In genomic region chr14:101607631-101608518, GRCm38 (mm10) we compare ENCODE assay signal across 8 mouse cellular contexts. TPM values are rescaled to one million over a fixed set of nuclear protein-coding genes. Genes with fewer than 3 reads are reported as not detected.
DNase-seq lines count a peak whose midpoint lies in the region; ATAC-seq and TF ChIP-seq lines count a peak whose summit lies in the region.

No protein-coding gene starts in this region.

- peak; percentile 32; the same call in 1 of the 2 replicates for ATAC-seq in liver, embryonic 15.5 days (ENCODE audit: insufficient read depth)
- peak; percentile 67 for ATAC-seq in neural tube, embryonic 13.5 days (ENCODE audit: low read depth)

- TF ChIP-seq EP300 in heart, adult 2 months (IDR thresholded peaks at IDR 0.05; ENCODE audit: insufficient read depth, low read depth, low read length): no peak

- WGBS in embryonic facial prominence, embryonic 10.5 days: under 1% methylated on average over 62 of the region's 62 CpGs
- WGBS in heart, adult 2 months: under 1% methylated on average over 62 of the region's 62 CpGs
- under 1% methylated on average over 62 of the region's 62 CpGs for WGBS in liver, embryonic 15.5 days (ENCODE audit: insufficient replicate concordance)
- under 1% methylated on average over 60 of the region's 62 CpGs for WGBS in neural tube, embryonic 13.5 days

- H3K4me2 ChIP-seq in liver, embryonic 15.5 days: peak overlapping the region; percentile 72
- H3K4me2 ChIP-seq in neural tube, embryonic 13.5 days: peak overlapping the region; percentile 94

- no peak for TF ChIP-seq POLR2A in heart, adult 2 months (IDR thresholded peaks at IDR 0.05; ENCODE audit: insufficient read depth, low read depth, low read length)

- peak; percentile 29 for TF ChIP-seq CTCF in heart, adult 2 months (IDR thresholded peaks at IDR 0.05)

- H3K9ac ChIP-seq in heart, adult 2 months (ENCODE audit: low read depth, low read length): peak overlapping the region; percentile 85
- 0 out of 2 replicates have a peak overlapping the region, but pooled peaks have one; percentile 12 for H3K9ac ChIP-seq in liver, embryonic 15.5 days
- H3K9ac ChIP-seq in neural tube, embryonic 13.5 days: peak overlapping the region; percentile 79

- H3K27me3 ChIP-seq in embryonic facial prominence, embryonic 10.5 days (replicated peaks; ENCODE audit: low read depth, poor library complexity, severe bottlenecking): peaks cover 12% of the 10 kb centered on the region
- H3K27me3 ChIP-seq in heart, adult 2 months (ENCODE audit: control insufficient read depth, insufficient read depth, low read length): no peaks in the 10 kb centered on the region
- H3K27me3 ChIP-seq in liver, embryonic 15.5 days: peaks cover 29% of the 10 kb centered on the region
- H3K27me3 ChIP-seq in neural tube, embryonic 13.5 days: peaks cover 13% of the 10 kb centered on the region; the same call in 1 of the 2 replicates

- no peaks in the 10 kb centered on the region; the same call in none of the 2 replicates for H3K79me2 ChIP-seq in heart, adult 2 months (replicated peaks; ENCODE audit: control insufficient read depth, insufficient read depth, low read length)

- peak overlapping the region; percentile 86 for H3K4me3 ChIP-seq in embryonic facial prominence, embryonic 10.5 days
- peak overlapping the region; percentile 92 for H3K4me3 ChIP-seq in heart, adult 2 months
- H3K4me3 ChIP-seq in liver, embryonic 15.5 days (replicated peaks): peak overlapping the region; percentile 57
- peak overlapping the region; percentile 85 for H3K4me3 ChIP-seq in neural tube, embryonic 13.5 days

- intact Hi-C loops in heart, adult 2 months (cut with DNase I): loop anchor here (2.0 to 5.0 kb wide), 3 partner anchors 33 to 119 kb away; partner anchors contain the start of genes Commd6, Gm9922, Lmo7 and Uchl3

- DNase-seq in CD4-positive helper T cell, adult 2 months (ENCODE audit: low read depth, low spot score): peak; percentile 10
- peak; percentile 66 for DNase-seq in adrenal gland, adult 2 months
- DNase-seq in embryonic facial prominence, embryonic 10.5 days (ENCODE audit: low spot score): peak; percentile 65
- peak; percentile 49 to 63 for DNase-seq in heart, adult 2 months
- peak; percentile 22 for DNase-seq in kidney, adult 9 months
- peak; percentile 8 to 24 for DNase-seq in thymus, postnatal 10 days (ENCODE audit: low spot score in 2 of 2)

- no peaks in the 10 kb centered on the region for H3K36me3 ChIP-seq in embryonic facial prominence, embryonic 10.5 days (replicated peaks)
- no peaks in the 10 kb centered on the region; the same call in 1 of the 2 replicates for H3K36me3 ChIP-seq in heart, adult 2 months (ENCODE audit: control insufficient read depth, insufficient read depth, low read length)
- no peaks in the 10 kb centered on the region for H3K36me3 ChIP-seq in liver, embryonic 15.5 days (replicated peaks)
- H3K36me3 ChIP-seq in neural tube, embryonic 13.5 days: no peaks in the 10 kb centered on the region

- H3K27ac ChIP-seq in embryonic facial prominence, embryonic 10.5 days (replicated peaks): peak overlapping the region; percentile 86
- peak overlapping the region; percentile 84 for H3K27ac ChIP-seq in heart, adult 2 months
- H3K27ac ChIP-seq in liver, embryonic 15.5 days (replicated peaks): no peak overlapping the region
- peak overlapping the region; percentile 54 for H3K27ac ChIP-seq in neural tube, embryonic 13.5 days (replicated peaks)

- H3K9me3 ChIP-seq in embryonic facial prominence, embryonic 10.5 days: no peaks in the 10 kb centered on the region
- H3K9me3 ChIP-seq in liver, embryonic 15.5 days (replicated peaks): no peaks in the 10 kb centered on the region
- H3K9me3 ChIP-seq in neural tube, embryonic 13.5 days: no peaks in the 10 kb centered on the region

- peaks cover 19% of the 10 kb centered on the region for H3K4me1 ChIP-seq in embryonic facial prominence, embryonic 10.5 days
- H3K4me1 ChIP-seq in heart, adult 2 months (ENCODE audit: control insufficient read depth, insufficient read depth, low read length): no peaks in the 10 kb centered on the region; the same call in 1 of the 2 replicates
- H3K4me1 ChIP-seq in liver, embryonic 15.5 days (replicated peaks): peaks cover 8% of the 10 kb centered on the region; the same call in 1 of the 2 replicates
- peaks cover 9% of the 10 kb centered on the region for H3K4me1 ChIP-seq in neural tube, embryonic 13.5 days (replicated peaks)

RNA-seq across cellular contexts. Expression of gene Tbc1d4, which starts 1.1 kb away (rescaled TPM):
- total RNA-seq in adrenal gland, adult 2 months (2021): 10 to 100 TPM; 53.6 to 65.4 TPM
- polyA plus RNA-seq in adrenal gland, adult 2 months (2012; rRNA removed): 20.4 and 24.3 TPM in 2 replicates
- 7.6 and 9.7 TPM in 2 replicates for polyA plus RNA-seq in embryonic facial prominence, embryonic 10.5 days (2016; fragmentation: Nextera tagmentation; extraction: Ambion mirVana)
- 10 to 100 TPM; 84.1 to 90.6 TPM for total RNA-seq in heart, adult 2 months (2021)
- polyA plus RNA-seq in heart, adult 2 months (2012; rRNA removed): 33.2 and 56.4 TPM in 2 replicates
- 1.8 and 2.1 TPM in 2 replicates for polyA plus RNA-seq in liver, embryonic 15.5 days (2015; fragmentation: Nextera tagmentation; extraction: Ambion mirVana)
- polyA plus RNA-seq in neural tube, embryonic 13.5 days (2015; fragmentation: Nextera tagmentation; extraction: Ambion mirVana): 5.4 and 6.9 TPM in 2 replicates

RNA-seq across cellular contexts. Expression of gene Commd6, which starts 32.6 kb away (rescaled TPM):
- total RNA-seq in adrenal gland, adult 2 months (2021): 10 to 100 TPM; 99.7 to 99.8 TPM
- 19.7 and 36.4 TPM in 2 replicates for polyA plus RNA-seq in adrenal gland, adult 2 months (2012; rRNA removed)
- polyA plus RNA-seq in embryonic facial prominence, embryonic 10.5 days (2016; fragmentation: Nextera tagmentation; extraction: Ambion mirVana): 100.0 and 105 TPM in 2 replicates
- 10 to 100 TPM; 24.8 to 33.6 TPM for total RNA-seq in heart, adult 2 months (2021)
- polyA plus RNA-seq in heart, adult 2 months (2012; rRNA removed): 14.4 and 19.9 TPM in 2 replicates
- 36.3 and 42.9 TPM in 2 replicates for polyA plus RNA-seq in liver, embryonic 15.5 days (2015; fragmentation: Nextera tagmentation; extraction: Ambion mirVana)
- 106 and 111 TPM in 2 replicates for polyA plus RNA-seq in neural tube, embryonic 13.5 days (2015; fragmentation: Nextera tagmentation; extraction: Ambion mirVana)

RNA-seq across cellular contexts. Expression of gene Uchl3, which starts 45.9 kb away (rescaled TPM):
- 10 to 100 TPM; 44.5 to 44.6 TPM for total RNA-seq in adrenal gland, adult 2 months (2021)
- 2.3 and 4.7 TPM in 2 replicates for polyA plus RNA-seq in adrenal gland, adult 2 months (2012; rRNA removed)
- polyA plus RNA-seq in embryonic facial prominence, embryonic 10.5 days (2016; fragmentation: Nextera tagmentation; extraction: Ambion mirVana): 200 and 208 TPM in 2 replicates
- total RNA-seq in heart, adult 2 months (2021): 10 to 100 TPM; 29.9 to 35.0 TPM
- 18.5 and 26.9 TPM in 2 replicates for polyA plus RNA-seq in heart, adult 2 months (2012; rRNA removed)
- polyA plus RNA-seq in liver, embryonic 15.5 days (2015; fragmentation: Nextera tagmentation; extraction: Ambion mirVana): 44.7 and 51.5 TPM in 2 replicates
- 231 and 239 TPM in 2 replicates for polyA plus RNA-seq in neural tube, embryonic 13.5 days (2015; fragmentation: Nextera tagmentation; extraction: Ambion mirVana)

Comparison
In these comparisons a context has a peak if more than half of its experiments do, and no peak if none do; other contexts are left out.
1. DNase-seq: peak in every context shown above with its lines; median percentile 66 in adrenal gland, adult 2 months; 65 in embryonic facial prominence, embryonic 10.5 days; 56 in heart, adult 2 months; 22 in kidney, adult 9 months; 16 in thymus, postnatal 10 days; 10 in CD4-positive helper T cell, adult 2 months.
2. H3K9ac ChIP-seq: peak in every context shown above with its lines; median percentile 85 in heart, adult 2 months; 79 in neural tube, embryonic 13.5 days; 12 in liver, embryonic 15.5 days.